Mouse (Mus musculus) heart, postnatal 0 days (tissue): ENCODE measurements at regions not wholly inside any gene's neighbourhood (a gene's known extent, or its start where the extent isn't known, plus 50 kb on each side); places are given as distances from the start of the nearest gene placed in this dataset.

Source experiments
- CTCF ChIP-seq: IDR thresholded peaks from 2 replicates; pipeline ENCODE4 v1.5.1; 2016; ENCODE audit warnings: antibody characterized with exemption, control low read depth, low read depth
- EP300 ChIP-seq: IDR thresholded peaks from 2 replicates; pipeline ENCODE4 v1.6.1; 2016; ENCODE audit warnings: antibody characterized with exemption, low read depth

DNA sequence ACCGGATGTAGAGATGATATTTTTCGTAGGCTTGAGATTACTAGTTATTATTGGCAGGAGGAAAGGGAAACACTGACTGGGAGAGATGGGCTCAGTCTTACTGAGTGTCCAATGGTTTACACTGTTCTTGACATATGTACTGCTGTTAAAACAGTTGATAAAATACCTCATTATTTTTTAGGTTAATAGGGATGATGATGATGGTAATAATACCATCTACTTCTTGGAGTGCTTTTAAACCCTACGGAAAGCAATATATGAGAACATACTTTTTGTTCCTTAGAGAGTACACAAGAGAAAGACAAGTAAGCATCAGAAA lies 216.6 kb upstream of the Tacr3 start:
- TF ChIP-seq CTCF (no peak), EP300 (no peak)
